Mouse (Mus musculus) lung, postnatal 0 days (tissue): Measurements from ENCODE around the gene Gm8369. TPM values are rescaled to one million over a fixed set of nuclear protein-coding genes. Genes with fewer than 3 reads are reported as not detected.
"Not testable (repeated sequence)": the region's sequence is repeated elsewhere in the genome, so short reads cannot be mapped to it uniquely, and the experiment has no call there.

Source experiments
- ATAC-seq: fragments of 200-750 bp; cut with Nextera tagmentation; 2 replicates; pipeline ENCODE4 v1.8.0; 2017; ENCODE audit warnings: moderate library complexity
- DNase-seq: peaks from one replicate; pipeline ENCODE4 v3.0.0-alpha.2; 2016; ENCODE audit warnings: low spot score
- H3K27ac ChIP-seq: fragments of 300-500 bp; sonication (generic); 2 replicates; pipeline ENCODE4 v1.5.1; 2014; ENCODE audit warnings: antibody characterized with exemption, mild to moderate bottlenecking, low read length, mixed read lengths
- H3K27me3 ChIP-seq: fragments of 300-500 bp; sonication (generic); replicated peaks from 2 replicates; pipeline ENCODE4 v1.6.1; 2014; ENCODE audit warnings: low read length, mixed read lengths; ENCODE audit not compliant: insufficient read depth
- H3K36me3 ChIP-seq: fragments of 300-500 bp; sonication (generic); 2 replicates; pipeline ENCODE4 v1.6.1; 2014; ENCODE audit warnings: low read length, mixed read lengths; ENCODE audit not compliant: insufficient read depth
- H3K4me1 ChIP-seq: fragments of 300-500 bp; sonication (generic); 2 replicates; pipeline ENCODE4 v1.6.1; 2014; ENCODE audit warnings: antibody characterized with exemption, low read depth, low read length, mixed read lengths; ENCODE audit not compliant: insufficient read depth
- H3K4me2 ChIP-seq: fragments of 300-500 bp; sonication (generic); replicated peaks from 2 replicates; pipeline ENCODE4 v1.6.1; 2014; ENCODE audit warnings: low read depth, mild to moderate bottlenecking, low read length, moderate library complexity, mixed read lengths
- H3K4me3 ChIP-seq: fragments of 300-500 bp; sonication (generic); 2 replicates; pipeline ENCODE4 v1.5.1; 2014; ENCODE audit warnings: low read depth, low read length
- H3K9ac ChIP-seq: fragments of 300-500 bp; sonication (generic); replicated peaks from 2 replicates; pipeline ENCODE4 v1.6.1; 2014; ENCODE audit warnings: low read depth, mild to moderate bottlenecking
- H3K9me3 ChIP-seq: fragments of 300-500 bp; sonication (generic); 2 replicates; pipeline ENCODE4 v1.6.1; 2016; ENCODE audit warnings: low read length, mixed read lengths
- CTCF ChIP-seq: IDR thresholded peaks from 2 replicates; pipeline ENCODE4 v1.5.1; 2016; ENCODE audit warnings: antibody characterized with exemption, mild to moderate bottlenecking
- EP300 ChIP-seq: IDR thresholded peaks from 2 replicates; pipeline ENCODE4 v1.6.1; 2016; ENCODE audit warnings: antibody characterized with exemption, mild to moderate bottlenecking, control low read depth
- WGBS: fragments of 180-500 bp; shearing (Covaris S2); extraction: QIAGEN DNeasy Blood & Tissue Kit; methylation state at CpG from one replicate; pipeline ENCODE4 v1.1.7; 2014; 5-methylcytosine and 5-hydroxymethylcytosine counted together
- polyA plus RNA-seq: library from polyadenylated mRNA; unstranded; fragments of >200 nt; fragmentation: Nextera tagmentation; extraction: Ambion mirVana; gene quantifications from 2 replicates; pipeline ENCODE4 v1.2.1, GENCODE M21; 2015

The Gm8369 gene
- polyA plus RNA-seq, 1 experiment from 2014 or later, result 0.14 TPM

DNA sequence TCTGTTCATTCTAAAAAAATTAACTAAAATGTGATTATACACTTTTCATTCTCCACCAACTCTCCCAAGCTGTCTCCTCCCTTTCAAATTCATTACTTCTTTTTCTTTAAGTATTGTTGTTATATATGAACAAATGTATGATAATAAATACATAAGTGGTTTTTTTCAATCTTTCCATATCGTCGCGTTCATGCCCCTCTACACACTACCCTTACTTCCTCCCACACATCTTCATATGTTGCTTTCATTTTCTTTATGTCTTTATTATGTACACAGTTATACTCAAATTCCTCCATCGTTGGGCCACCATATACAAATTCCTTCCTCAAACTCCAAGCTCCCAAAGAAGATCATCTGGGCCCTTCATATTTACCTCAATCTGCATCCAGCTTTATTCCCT, 15.6 kb downstream of the Gm8369 start:
- WGBS, result 78% methylated on average over 4 of the region's 4 CpGs
- Histone ChIP-seq H3K4me2 (no peak overlapping the region), H3K36me3 (no peaks in the 10 kb centered on the region), H3K27me3 (no peaks in the 10 kb centered on the region), H3K4me1 (no peaks in the 10 kb centered on the region), H3K27ac (no peak overlapping the region), H3K4me3 (no peak overlapping the region), H3K9me3 (no peaks in the 10 kb centered on the region), H3K9ac (no peak overlapping the region)
- TF ChIP-seq EP300 (no peak), CTCF (no peak)
- ATAC-seq, result no peak
- DNase-seq, result no peak

DNA sequence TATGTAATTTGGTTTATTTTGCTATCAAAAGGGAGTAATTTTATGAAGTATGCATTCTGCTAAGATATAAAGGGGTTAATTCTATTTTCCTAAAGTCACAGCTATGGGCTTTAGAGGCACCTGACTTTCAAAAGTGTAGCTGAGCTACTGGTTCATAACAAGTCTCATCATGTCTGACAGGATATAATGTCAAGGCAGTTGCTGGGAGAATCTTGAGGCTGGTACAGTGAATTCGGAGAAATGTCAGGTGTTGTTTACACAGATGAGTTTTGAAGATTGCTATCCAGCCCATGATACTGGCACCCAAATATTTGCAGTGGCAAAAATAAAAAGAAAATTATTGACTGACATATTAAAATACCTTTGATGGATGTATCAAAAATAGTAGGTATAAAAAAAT, 19.1 kb downstream of the Gm8369 start:
- WGBS, result 64% methylated on average over 1 of the region's 1 CpGs
- TF ChIP-seq CTCF (no peak), EP300 (no peak)
- Histone ChIP-seq H3K9ac (no peak overlapping the region), H3K27ac (no peak overlapping the region), H3K9me3 (no peaks in the 10 kb centered on the region), H3K27me3 (no peaks in the 10 kb centered on the region), H3K4me3 (no peak overlapping the region), H3K4me1 (no peaks in the 10 kb centered on the region), H3K36me3 (no peaks in the 10 kb centered on the region), H3K4me2 (no peak overlapping the region)
- DNase-seq (no peak), ATAC-seq (no peak)

DNA sequence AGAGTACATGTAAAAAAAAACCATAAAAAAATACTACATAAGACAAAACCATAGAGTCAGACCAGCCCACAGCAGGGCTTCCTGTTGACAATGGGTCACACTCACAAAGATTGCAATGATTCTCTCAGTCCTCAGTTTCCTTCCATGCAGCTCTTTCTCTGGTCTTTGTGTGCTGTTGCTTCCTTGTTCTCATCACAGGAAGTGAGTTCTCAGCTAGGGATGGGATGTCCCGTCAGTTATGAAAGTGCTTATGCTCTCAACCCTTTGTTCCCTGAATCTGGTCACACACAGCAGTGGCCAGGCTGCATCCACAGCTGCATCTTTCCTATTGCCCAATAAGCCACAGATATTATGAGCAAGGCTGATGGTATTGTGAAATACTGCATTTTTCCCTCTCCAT, 27.7 kb downstream of the Gm8369 start:
- WGBS, result 38% methylated on average over 1 of the region's 1 CpGs
- H3K4me3 ChIP-seq, result no peak overlapping the region
- no peak overlapping the region for H3K9ac ChIP-seq
- DNase-seq (peak; percentile 26), ATAC-seq (no peak)
- no peaks in the 10 kb centered on the region for H3K27me3 ChIP-seq
- no peak for TF ChIP-seq CTCF
- TF ChIP-seq EP300, result no peak
- H3K4me1 ChIP-seq, result no peaks in the 10 kb centered on the region
- no peaks in the 10 kb centered on the region for H3K9me3 ChIP-seq
- H3K27ac ChIP-seq, result no peak overlapping the region
- H3K4me2 ChIP-seq, result no peak overlapping the region
- no peaks in the 10 kb centered on the region for H3K36me3 ChIP-seq

DNA sequence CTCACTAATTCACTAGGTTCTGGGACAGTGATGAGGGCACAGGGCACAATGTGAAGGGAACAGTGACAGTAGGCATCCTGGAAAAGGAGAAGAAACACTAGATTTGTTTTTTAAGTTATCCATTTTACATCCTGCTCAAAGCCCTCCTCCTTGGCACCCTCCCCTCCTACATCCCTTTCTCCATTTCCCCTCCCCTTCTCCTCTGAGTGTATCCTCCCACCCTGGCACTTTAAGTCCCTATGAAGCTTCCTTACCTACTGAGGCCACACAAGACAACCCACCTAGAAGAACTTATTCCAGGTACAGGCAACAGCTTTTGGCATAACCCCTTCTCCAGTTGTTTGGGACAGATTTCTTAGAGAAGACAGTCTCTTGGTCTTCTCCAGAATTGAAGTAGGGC, 30.5 kb downstream of the Gm8369 start, which contains the start of gene Ms4a6b:
Ms4a6b (plus strand) TSS at position 267 of the 400 bp plus-strand sequence.
- H3K27ac ChIP-seq, result no peak within 1 kb of the TSS

DNA sequence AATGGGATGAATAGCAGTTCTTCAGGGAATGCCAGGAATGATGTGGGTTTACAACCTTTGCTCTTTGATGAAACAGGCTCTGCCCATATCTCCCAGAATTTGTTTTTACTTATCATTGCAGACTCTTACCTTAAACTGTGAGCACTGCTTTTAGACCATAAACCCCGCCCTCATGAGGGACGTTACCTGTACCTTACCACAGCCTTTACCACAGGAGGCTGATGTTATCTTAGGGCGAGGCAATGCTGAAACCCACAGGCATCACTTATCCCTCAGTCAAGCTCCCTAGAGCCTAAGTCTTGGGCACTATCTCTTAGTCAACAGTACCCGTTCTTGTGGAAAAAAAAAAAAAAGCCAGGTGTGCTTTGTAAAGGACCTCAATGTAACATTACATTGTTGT, 31.1 kb downstream of the Gm8369 start:
- Histone ChIP-seq H3K9ac (no peak overlapping the region), H3K4me2 (no peak overlapping the region), H3K4me3 (no peak overlapping the region), H3K27me3 (no peaks in the 10 kb centered on the region), H3K9me3 (no peaks in the 10 kb centered on the region), H3K27ac (no peak overlapping the region), H3K36me3 (no peaks in the 10 kb centered on the region), H3K4me1 (no peaks in the 10 kb centered on the region)
- DNase-seq (no peak), ATAC-seq (no peak)
- TF ChIP-seq CTCF (no peak), EP300 (no peak)
- 51% methylated on average over 4 of the region's 4 CpGs for WGBS

More for the DNA sequence above, 30.5 kb downstream of the Gm8369 start, which contains the start of gene Ms4a6b:
- H3K36me3 ChIP-seq, result no peaks in the 10 kb centered on the region
- H3K4me2 ChIP-seq, result no peak within 1 kb of the TSS
- no peak for ATAC-seq
- H3K9ac ChIP-seq, result no peak within 1 kb of the TSS
- H3K4me1 ChIP-seq, result no peaks in the 10 kb centered on the region
- TF ChIP-seq CTCF (no peak), EP300 (no peak)
- no peak within 1 kb of the TSS for H3K4me3 ChIP-seq
- DNase-seq, result no peak
- H3K27me3 ChIP-seq, result no peaks in the 10 kb centered on the region
- no peaks in the 10 kb centered on the region for H3K9me3 ChIP-seq

DNA sequence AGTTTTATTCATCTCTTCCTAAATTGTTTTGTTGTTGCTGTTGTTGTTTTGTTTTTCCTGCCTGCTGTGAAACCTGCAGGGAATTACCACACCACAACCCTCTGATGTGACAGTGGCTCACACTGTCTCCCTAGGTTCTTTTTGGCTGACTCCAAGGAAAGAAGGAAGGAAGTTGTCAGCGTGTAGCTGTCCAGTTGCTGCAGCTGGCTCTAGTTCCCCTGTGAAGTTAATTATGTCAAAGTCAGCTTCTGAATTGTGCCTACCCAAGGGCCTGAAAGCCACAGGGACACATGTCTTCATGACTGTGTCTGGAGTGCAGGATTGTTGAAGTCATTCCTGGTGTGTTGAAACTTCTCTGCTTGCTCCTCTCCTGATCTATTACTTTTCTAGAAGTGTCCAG, 31.6 kb downstream of the Gm8369 start:
- not testable (repeated sequence) for H3K27me3 ChIP-seq, H3K27ac ChIP-seq, H3K4me3 ChIP-seq, H3K9me3 ChIP-seq, H3K9ac ChIP-seq, H3K4me1 ChIP-seq, ATAC-seq, H3K36me3 ChIP-seq, H3K4me2 ChIP-seq
- WGBS, result 10% methylated on average over 1 of the region's 1 CpGs
- DNase-seq, result peak; percentile 36

DNA sequence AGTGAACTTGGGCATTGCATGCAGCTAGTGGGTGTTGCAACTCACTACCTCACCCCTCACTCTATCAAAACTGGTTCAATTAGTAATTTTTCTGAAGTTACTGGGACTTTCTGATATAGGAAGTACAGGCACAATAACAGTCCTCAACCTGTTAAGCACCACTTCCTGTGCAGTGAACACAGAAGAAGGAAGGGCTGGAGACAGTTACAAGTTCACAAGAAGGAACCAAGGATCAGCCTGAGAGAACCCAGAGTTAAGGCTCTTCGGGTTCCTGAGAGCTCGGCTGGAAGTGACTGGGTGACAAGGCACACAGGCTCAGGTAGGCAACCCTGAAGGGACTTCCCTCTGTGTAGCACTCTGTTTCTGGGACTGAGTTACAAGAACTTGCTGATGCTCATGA, 32.6 kb downstream of the Gm8369 start:
- H3K36me3 ChIP-seq, ATAC-seq, H3K27me3 ChIP-seq, H3K9ac ChIP-seq, DNase-seq, H3K4me3 ChIP-seq, H3K4me1 ChIP-seq, H3K9me3 ChIP-seq, H3K4me2 ChIP-seq, H3K27ac ChIP-seq: not testable (repeated sequence)
- 59% methylated on average over 2 of the region's 2 CpGs for WGBS
